9 mouse cellular contexts compared by ENCODE assay signal in the genomic region with DNA sequence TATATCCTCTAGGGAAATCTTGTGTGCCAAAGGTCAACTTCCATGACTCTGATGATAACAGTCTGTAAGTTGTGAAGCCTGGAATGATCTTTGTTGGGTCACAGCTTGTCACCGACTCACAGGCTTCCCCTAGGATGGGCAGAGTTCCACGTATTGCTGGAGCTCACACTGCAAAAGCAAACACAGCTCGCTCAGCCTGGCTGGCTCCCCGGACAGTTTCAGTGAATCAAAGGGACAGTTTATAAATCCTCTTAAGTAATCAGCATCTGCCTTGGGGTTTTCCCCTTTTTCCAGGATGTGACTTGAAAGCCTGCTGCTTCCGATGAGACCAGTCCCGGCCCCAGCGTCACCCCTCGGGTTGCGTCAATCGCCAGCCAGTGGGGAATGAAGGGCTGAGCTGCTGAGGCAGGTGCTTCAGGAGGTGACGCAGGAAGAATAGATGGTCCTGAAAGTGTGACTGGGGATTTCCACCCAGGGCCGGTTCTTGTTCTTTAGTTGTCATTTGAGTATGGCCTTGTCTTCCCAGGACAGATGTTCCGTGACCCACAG. TPM values are rescaled to one million over a fixed set of nuclear protein-coding genes. Genes with fewer than 3 reads are reported as not detected.
DNase-seq lines count a peak whose midpoint lies in the region; ATAC-seq and TF ChIP-seq lines count a peak whose summit lies in the region.
"Had no signal": no experiment of that assay in that cellular context is flagged by ENCODE, and none has a peak within 500 bp of the region (broad histone marks: within the 10 kb centered on the region; RNA-seq: fewer than 3 reads in every experiment).

No protein-coding gene starts in this region.

- H3K4me1 ChIP-seq in midbrain, embryonic 15.5 days: no peaks in the 10 kb centered on the region
- H3K4me1 ChIP-seq in midbrain, embryonic 16.5 days (ENCODE audit: control insufficient read depth, insufficient read depth, low read length): no peaks in the 10 kb centered on the region
- H3K4me1 ChIP-seq in bone marrow macrophage, adult 2 months (ENCODE audit: control insufficient read depth, insufficient read depth, low read length): peaks cover 36% of the 10 kb centered on the region
- 0 out of 2 replicates have a peak, but pooled peaks cover 3% of the 10 kb centered on the region for H3K4me1 ChIP-seq in lung, embryonic 14.5 days (ENCODE audit: insufficient read depth)

- no peaks in the 10 kb centered on the region for H3K36me3 ChIP-seq in midbrain, embryonic 15.5 days (replicated peaks)
- no peaks in the 10 kb centered on the region for H3K36me3 ChIP-seq in midbrain, embryonic 16.5 days (ENCODE audit: control insufficient read depth, insufficient read depth, low read length)
- H3K36me3 ChIP-seq in lung, embryonic 14.5 days (ENCODE audit: insufficient read depth): no peaks in the 10 kb centered on the region

- H3K4me2 ChIP-seq in midbrain, embryonic 15.5 days: no peak overlapping the region
- H3K4me2 ChIP-seq in midbrain, embryonic 16.5 days (ENCODE audit: low read length): no peak overlapping the region
- 0 out of 2 replicates have a peak overlapping the region, but pooled peaks have one; percentile 10 for H3K4me2 ChIP-seq in lung, embryonic 14.5 days

- H3K27ac ChIP-seq in midbrain, embryonic 15.5 days: no peak overlapping the region
- H3K27ac ChIP-seq in midbrain, embryonic 16.5 days (ENCODE audit: low read length): no peak overlapping the region
- 0 out of 2 replicates have a peak overlapping the region, but pooled peaks have one; percentile 4 for H3K27ac ChIP-seq in bone marrow macrophage, adult 2 months (ENCODE audit: insufficient read depth, low read depth, low read length)
- no peak overlapping the region for H3K27ac ChIP-seq in lung, embryonic 14.5 days (ENCODE audit: low read depth)
- H3K27ac ChIP-seq: heart, adult 2 months had no signal

- no peak overlapping the region for H3K4me3 ChIP-seq in midbrain, embryonic 15.5 days
- H3K4me3 ChIP-seq in midbrain, embryonic 16.5 days (ENCODE audit: low read depth, low read length): no peak overlapping the region
- H3K4me3 ChIP-seq in bone marrow macrophage, adult 2 months (ENCODE audit: insufficient read depth, low read length): peak overlapping the region; percentile 12; the same call in 1 of the 2 replicates
- H3K4me3 ChIP-seq in lung, embryonic 14.5 days (ENCODE audit: low read depth, low read length): no peak overlapping the region
- H3K4me3 ChIP-seq: heart, adult 2 months had no signal

- no peaks in the 10 kb centered on the region for H3K27me3 ChIP-seq in midbrain, embryonic 15.5 days (replicated peaks)
- H3K27me3 ChIP-seq in midbrain, embryonic 16.5 days (ENCODE audit: control insufficient read depth, insufficient read depth, low read depth, low read length): no peaks in the 10 kb centered on the region
- no peaks in the 10 kb centered on the region for H3K27me3 ChIP-seq in lung, embryonic 14.5 days (ENCODE audit: insufficient read depth, low read length)

- TF ChIP-seq POLR2A in bone marrow macrophage, adult 2 months (IDR thresholded peaks at IDR 0.05; ENCODE audit: borderline replicate concordance, low read depth, low read length): no peak

- 47% methylated on average over 13 of the region's 13 CpGs for WGBS in midbrain, embryonic 15.5 days
- 44% methylated on average over 13 of the region's 13 CpGs for WGBS in midbrain, embryonic 16.5 days
- WGBS in lung, embryonic 14.5 days: 8% methylated on average over 13 of the region's 13 CpGs

- DNase-seq in lung, embryonic 14.5 days: peak; percentile 90
- no peak for DNase-seq in embryo, embryonic 10.5 days (ENCODE audit: low spot score)
- no peak for DNase-seq in gastrocnemius, postnatal 25 days
- DNase-seq in cerebellum, postnatal 4 days (ENCODE audit: low spot score in 2 of 2): no peak

- TF ChIP-seq CTCF in bone marrow macrophage, adult 2 months (IDR thresholded peaks at IDR 0.05; ENCODE audit: low read depth, low read length): no peak
- TF ChIP-seq CTCF in lung, embryonic 14.5 days (IDR thresholded peaks at IDR 0.05; ENCODE audit: low read depth): no peak

- H3K9me3 ChIP-seq in midbrain, embryonic 15.5 days: no peaks in the 10 kb centered on the region
- H3K9me3 ChIP-seq in midbrain, embryonic 16.5 days (replicated peaks; ENCODE audit: control insufficient read depth, low read length, poor library complexity, severe bottlenecking): no peaks in the 10 kb centered on the region
- no peaks in the 10 kb centered on the region for H3K9me3 ChIP-seq in lung, embryonic 14.5 days (ENCODE audit: low read depth, low read length)

- H3K9ac ChIP-seq in midbrain, embryonic 15.5 days: no peak overlapping the region
- H3K9ac ChIP-seq in midbrain, embryonic 16.5 days (ENCODE audit: low read depth, low read length): no peak overlapping the region
- H3K9ac ChIP-seq in lung, embryonic 14.5 days: no peak overlapping the region

- 0 out of 2 replicates have a peak, but pooled peaks have one; percentile 17 for ATAC-seq in midbrain, embryonic 15.5 days (replicated peaks)
- ATAC-seq in midbrain, embryonic 16.5 days: no peak
- ATAC-seq in inflammation-experienced regulatory T-cells, adult 6 months: peak; percentile 83
- peak; percentile 90 for ATAC-seq in lung, embryonic 14.5 days (ENCODE audit: insufficient read depth)

RNA-seq across cellular contexts. Expression of gene Odc1, which starts 37.5 kb away (rescaled TPM):
- polyA plus RNA-seq in midbrain, embryonic 15.5 days (2015; fragmentation: Nextera tagmentation; extraction: Ambion mirVana): 138 and 148 TPM in 2 replicates
- 113 and 132 TPM in 2 replicates for polyA plus RNA-seq in midbrain, embryonic 16.5 days (2015; fragmentation: Nextera tagmentation; extraction: Ambion mirVana)
- polyA plus RNA-seq in bone marrow macrophage, adult 2 months (2012; ENCODE audit: insufficient read depth, insufficient read length, missing spikeins): 12.8 and 15.6 TPM in 2 replicates
- 10 to 100 TPM; 15.3 to 37.6 (median 24.0) TPM for polyA plus RNA-seq in inflammation-experienced regulatory T-cells, adult 6 months (2017; shearing (Covaris generic))
- polyA plus RNA-seq in lung, embryonic 14.5 days (2014; fragmentation: Nextera tagmentation; extraction: Ambion mirVana): 270 and 273 TPM in 2 replicates
- 10 to 100 TPM; 79.8 to 94.3 TPM for total RNA-seq in gastrocnemius, postnatal 25 days (2021)
